Mouse (Mus musculus) kidney, adult 18-20 months (tissue): ENCODE results near the gene Mad1l1.

Experiments used
- DNase-seq: peaks from one replicate; pipeline ENCODE4 v3.0.0; 2021

Mad1l1 gene

DNA sequence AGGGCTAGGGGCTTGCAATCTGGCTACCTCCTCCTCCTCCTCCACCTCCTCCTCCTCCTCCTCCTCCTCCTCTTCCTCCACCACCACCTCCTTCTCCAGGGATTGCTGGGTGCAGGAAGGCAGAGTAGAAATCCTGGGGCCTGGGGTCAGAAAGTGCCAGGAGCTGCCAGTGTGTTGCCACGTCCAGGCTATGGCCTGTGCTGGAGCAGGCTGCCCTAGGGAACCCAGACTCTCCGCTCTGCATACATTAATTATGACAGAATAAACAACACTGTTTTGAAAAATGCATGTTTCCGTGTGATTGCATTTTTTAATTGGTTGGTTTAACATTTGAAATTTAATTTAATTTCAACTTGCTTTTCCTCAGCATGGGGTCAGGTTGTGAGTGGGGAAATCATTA is 285.7 kb downstream of the Mad1l1 start:
- DNase-seq, result no peak

DNA sequence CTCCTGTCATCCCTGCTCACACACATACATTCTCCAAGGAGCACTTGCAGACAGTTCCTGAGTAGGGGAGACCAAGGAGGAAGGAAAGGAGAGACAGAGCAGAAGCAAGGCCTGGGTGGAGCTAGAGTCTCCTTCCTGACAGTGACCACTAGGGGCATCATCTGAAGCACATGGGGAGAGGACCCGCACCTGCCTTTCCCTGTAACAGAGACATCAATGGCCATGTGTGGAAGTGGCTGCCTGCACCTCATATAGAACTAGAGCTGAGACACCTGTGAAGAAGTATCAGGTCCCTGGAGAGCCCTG is 286.4 kb downstream of the Mad1l1 start:
- no peak for DNase-seq

DNA sequence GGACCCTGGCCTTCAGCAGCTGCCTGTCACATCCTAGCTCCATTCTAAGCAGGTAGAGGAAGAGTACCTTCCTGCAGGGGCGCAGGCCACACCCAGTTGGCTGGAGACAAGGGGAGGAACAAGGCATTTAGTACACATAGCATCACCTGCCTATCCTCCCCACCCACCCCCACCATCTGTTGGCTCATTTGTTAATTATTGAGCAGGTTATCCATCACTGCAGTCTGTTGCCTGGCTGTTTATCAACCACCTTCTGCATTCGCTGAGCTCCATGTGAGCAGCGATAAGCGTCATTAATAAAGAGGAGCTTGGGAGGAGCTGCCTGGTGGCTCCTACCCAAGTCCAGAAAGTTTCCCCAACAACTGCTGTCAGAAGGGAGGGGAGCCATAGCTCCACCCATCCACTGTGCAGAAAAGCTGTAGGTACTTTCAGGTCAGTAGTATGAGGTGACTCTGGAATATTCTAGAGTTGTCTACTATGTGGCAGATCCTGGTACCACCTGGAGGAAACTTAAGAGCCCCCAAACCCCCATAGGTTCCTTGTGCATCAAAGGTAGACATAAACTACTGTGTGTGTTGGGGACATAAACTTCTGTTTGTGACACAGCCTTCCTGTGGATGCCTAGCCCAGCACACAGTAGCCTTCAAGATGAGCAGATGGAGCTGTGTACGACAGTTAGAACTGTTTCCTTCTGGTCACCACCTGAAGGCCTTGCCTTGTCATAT is 286.9 kb downstream of the Mad1l1 start:
- DNase-seq, result peak; percentile 36

DNA sequence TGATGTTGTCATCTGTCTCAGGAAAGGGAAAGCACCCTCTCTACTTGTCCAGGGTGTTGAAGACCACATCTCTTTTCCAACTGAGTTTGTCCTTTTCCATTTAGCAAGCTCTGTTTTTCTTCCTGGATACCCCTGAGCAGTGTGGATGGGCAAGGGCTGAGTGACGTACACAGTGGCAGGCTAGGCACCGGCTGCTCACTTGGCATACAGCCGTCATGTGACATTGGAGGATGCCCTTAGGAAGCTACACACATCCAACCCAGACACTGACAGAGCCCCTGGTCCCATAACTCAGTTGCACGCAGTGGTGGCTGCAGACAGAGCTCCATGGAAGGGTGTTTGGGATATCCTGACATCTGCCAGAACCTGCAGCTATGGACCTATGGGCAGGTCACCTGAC is 295.0 kb downstream of the Mad1l1 start:
- no peak for DNase-seq

GRCm38 (mm10) chr5:140025301-140025700 is 296.1 kb downstream of the Mad1l1 start:
- peak; percentile 33 for DNase-seq

DNA sequence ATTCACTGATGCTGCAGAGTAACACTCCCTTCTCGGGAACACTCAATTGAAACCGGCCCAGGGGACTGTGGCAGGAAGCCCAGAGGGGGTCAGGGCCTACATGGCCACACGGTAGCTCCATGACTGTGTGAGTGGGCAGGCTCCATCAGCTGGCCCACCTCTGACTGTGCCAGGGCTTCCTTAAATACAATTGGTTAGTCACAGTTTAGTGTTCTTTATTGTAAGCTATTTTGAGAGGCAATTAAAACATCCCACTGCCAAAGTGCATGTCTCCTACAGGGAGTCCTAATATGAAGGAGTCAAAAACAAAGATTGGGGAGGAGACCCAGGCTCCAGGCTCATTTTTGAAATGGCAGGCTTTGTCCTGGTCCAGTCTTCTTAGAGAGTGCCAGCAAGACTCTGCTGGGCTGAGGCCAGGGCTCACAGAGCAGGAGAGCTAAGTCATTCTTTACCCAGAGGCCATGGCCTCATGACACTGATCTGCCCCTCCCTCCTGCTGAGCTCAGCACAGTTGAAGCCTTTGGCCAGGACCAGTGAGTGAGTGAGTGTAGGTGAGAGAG is 297.3 kb downstream of the Mad1l1 start:
- peak; percentile 79 for DNase-seq

DNA sequence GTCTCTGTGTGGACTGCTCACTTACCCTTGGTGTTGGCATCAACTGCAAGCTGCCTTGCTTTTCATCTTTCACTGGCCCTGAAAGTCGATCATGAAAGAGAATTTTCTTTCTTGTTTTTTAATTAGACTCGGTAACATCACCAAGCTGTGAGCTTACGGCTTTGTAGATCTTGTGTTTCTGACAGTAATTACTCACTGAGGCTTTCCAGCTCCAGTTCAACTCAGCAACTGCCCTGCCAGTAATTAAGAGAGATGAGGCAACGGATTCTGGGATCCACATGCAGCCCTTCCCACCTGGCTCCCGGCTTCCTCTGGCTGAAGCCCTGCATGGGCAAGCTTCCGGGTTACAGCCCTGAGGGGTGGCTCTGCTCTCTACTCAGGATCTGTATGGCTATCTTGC is 298.5 kb downstream of the Mad1l1 start:
- no peak for DNase-seq

DNA sequence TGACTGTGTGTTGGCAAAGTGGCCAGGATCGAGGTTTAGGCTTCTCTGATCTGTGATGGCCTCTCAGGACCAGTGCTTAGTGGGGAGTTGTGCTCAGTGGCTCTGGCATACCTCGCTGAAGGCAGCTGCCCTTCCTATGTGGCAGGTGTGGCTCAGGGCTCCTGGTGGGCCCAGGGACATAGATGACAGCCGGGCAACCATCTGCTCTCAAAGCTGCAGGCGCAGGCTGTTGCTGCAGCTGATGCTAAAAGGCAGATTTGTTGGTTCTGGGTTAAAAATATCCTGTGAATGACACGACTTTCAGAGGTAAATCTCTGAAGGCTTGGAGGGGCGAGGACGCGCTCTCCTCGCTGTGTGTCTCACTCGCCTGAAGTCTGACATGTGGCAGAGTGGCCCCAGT is 299.6 kb downstream of the Mad1l1 start:
- DNase-seq, result no peak

DNA sequence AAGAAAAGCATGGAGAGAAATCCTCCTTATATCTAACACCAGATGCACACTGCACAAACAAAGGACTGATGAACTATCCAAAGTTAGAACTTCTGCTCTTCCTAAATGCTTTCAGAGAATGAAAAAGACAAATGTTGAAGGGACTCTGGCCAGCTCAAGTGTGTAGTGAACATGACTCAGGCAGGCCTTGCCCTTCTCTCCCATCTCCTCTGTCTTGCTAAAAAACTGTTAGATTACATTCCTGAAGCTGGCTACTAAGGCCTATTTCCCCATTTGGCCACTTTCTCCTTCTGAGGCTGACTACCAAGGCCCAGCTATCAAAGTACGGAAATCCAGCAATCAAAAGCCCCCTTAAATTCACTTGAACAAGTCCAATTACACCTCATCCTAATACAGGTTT is 301.7 kb downstream of the Mad1l1 start:
- no peak for DNase-seq

GRCm38 (mm10) chr5:140018780-140019179 is 302.6 kb downstream of the Mad1l1 start:
- DNase-seq, result no peak

DNA sequence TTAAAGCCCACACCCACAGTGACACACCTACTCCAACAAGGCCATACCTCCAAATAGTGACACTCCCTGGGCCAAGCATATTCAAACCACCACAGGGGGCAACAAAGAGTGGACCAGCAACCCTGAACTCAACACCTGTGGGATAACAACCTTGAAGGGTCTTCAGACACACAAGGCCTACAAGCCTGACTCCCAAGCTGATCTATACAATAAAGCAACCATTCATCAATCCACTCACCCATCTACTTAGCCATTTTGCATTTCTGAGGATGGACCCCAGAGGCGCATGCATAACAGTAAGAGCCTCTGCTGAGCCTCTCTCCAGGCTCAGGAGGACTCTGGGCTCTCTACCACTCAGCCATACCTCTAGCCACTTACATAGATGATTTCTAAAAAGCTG is 304.5 kb downstream of the Mad1l1 start:
- no peak for DNase-seq

GRCm38 (mm10) chr5:140013652-140014051 is 307.7 kb downstream of the Mad1l1 start:
- DNase-seq, result no peak

- DNase-seq, result no peak
Observed at GRCm38 (mm10) chr5:140012286-140012967, 308.9 kb downstream of the Mad1l1 start.

DNA sequence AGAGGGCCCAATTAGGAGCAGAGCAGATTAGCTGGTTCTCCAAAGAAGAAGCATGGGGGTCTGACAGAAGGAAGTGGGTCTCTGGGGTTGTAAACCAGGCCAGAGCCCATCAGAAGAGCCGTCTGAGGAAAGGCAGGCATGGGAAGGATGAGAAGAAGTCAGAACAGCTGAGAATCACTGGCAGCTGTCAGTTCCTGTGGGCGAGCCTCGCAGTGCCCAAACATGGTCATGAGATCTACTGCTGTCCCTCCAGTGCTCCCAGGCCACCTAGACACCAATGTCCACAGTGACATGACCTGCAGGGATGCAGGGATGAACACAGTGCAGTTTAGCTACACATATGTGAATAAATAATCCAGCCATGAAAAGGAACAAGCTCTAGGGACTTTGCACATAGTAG is 310.9 kb downstream of the Mad1l1 start:
- no peak for DNase-seq

- no peak for DNase-seq
Observed at GRCm38 (mm10) chr5:140009083-140009655, 312.2 kb downstream of the Mad1l1 start.

DNA sequence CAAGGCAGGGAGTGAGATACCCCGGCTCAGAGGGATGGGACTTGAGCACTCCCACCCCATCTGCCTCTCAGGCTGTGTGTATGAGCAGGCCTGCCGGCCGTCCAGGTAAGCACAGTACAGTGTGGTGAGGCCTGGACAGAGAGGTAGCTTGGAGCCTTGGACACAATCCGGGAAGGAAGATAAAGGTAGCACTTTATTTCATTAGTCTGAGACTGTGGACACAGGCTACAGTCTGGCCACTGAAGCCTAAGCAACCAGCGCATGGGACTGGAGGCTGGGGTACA is 312.9 kb downstream of the Mad1l1 start:
- no peak for DNase-seq

- DNase-seq, result no peak
Observed at GRCm38 (mm10) chr5:140007656-140008522, 313.5 kb downstream of the Mad1l1 start.

GRCm38 (mm10) chr5:140006861-140007260 is 314.5 kb downstream of the Mad1l1 start:
- no peak for DNase-seq

DNA sequence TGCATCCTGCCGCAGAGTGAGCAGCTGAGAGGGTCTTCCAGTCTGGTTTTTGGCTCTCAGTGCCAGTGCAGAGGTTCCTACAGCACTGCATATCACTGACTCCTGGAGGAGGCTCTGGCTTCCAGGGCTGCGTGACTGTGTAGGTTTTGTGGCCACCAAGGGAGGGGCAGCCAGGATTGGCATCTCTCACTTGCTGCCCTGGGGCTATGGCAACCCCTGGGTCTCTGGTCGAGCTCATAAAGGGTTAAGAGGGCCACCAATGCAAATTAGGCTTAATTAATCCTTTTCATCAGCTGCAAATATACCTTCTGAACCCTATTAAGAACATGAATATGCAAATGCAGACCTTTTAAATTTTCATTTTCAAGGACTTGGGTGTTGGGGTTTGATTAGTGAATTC is 318.8 kb downstream of the Mad1l1 start:
- no peak for DNase-seq

GRCm38 (mm10) chr5:139998916-139999315 is 322.4 kb downstream of the Mad1l1 start:
- DNase-seq, result no peak

DNA sequence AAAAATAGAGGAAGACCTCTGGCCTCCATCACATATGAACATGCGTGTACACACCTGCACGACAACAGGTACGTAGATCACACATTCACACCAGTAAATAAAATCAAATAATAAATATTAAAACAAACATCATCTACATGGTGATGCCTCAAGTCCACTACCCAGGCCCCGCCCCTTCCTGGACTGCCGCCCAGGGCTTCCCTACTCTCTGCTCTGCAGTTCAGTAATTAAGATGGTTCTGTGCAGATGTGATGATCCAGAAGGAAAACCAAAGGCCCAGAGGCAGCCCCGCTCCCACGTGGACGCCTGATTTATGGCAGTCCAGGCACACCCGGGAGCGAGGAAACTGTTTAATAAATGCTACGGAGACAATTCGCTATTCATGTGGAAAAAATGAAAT is 323.0 kb downstream of the Mad1l1 start:
- peak; percentile 16 for DNase-seq

DNA sequence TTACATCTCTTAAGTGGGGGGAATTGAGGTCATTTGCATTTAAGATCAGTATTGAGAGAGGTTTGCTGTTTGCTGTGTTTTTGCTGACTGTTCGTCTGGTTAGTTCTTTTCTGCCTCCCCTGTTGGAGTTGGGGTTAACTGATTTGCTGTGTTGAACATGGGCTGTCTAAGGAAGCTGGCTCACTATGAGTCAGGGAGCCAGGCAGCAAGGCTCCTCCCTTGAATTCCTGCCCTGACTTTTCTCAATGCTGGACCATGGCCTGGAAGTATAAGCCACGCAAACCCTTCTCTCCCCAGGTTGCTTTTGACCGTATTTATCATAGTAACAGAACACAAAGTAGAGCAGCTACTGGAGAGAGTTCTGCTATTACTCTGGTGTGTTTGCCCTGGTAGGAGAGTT is 329.8 kb downstream of the Mad1l1 start:
- DNase-seq, result no peak

DNA sequence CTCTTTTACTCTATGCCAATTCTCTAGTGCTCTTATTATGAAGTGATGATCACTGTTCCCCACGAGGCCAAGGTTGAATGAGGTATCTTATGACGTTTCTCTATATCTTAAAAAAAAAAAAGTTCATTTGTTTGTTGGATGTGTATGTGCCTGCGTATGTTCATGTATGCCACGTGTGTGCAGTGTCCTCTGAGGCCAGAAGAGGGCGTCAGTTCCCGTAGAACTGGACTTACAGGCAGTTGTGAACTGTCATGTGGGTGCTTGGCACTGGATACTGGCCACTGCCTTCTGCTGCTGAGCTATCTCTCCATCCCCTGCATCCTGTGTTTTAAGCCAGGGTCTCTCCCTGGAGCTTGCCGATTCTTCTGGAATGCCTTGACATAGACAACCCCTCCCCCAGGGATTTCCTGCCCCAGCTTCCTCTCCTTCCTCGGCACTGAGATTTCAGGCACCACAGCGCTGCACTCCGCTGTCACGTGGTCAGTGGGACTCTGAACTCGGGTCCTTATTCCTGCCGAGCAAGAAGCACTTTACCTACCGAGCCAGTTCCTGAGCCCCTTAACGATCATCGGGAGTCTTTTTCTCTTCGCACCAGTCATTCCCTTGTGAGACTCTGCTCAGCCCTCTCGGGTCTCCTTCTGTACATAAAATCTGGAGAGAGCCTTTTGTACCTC is 336.1 kb downstream of the Mad1l1 start:
- DNase-seq, result peak; percentile 22
